Mouse (Mus musculus) kidney, postnatal 25 days (tissue): Measurements from ENCODE around the gene Mlana.

ENCODE experiments used
- DNase-seq, 2 experiments: peaks; one replicate each; pipeline ENCODE4 v3.0.0; 2021; ENCODE audit warnings: mixed read lengths in 2 of 2

The Mlana gene

DNA sequence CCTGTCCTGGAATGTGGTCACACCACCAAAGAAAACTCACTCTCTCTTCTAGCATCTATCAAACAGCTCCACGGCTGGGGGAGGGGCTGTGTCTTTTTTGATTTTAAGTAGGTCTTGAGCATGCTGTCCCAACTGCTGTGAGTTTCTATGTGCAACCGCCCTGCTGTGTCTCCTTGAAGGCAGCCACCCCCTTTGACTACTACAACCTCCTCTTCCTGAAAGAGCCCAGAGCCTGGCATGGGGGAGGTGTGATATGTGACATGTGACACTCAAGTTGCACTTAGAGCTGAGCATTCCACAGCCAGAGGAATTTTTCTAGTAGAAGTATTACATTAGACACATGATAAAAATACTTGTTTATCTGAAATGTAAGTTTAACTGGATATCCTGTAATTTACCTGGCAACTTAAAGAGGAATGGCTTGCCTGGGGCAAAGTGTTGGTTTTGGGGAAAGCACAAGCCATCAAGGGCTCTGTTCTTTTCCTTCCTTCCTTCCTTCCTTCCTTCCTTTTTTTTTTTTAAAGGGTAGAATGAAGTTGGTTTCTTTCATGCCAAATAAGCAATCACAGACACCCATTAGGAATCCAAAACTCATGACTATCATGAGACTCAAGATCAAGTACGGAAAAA, at the start of gene Mlana:
TSS of gene Mlana (plus strand) at position 580 of the 630 bp plus-strand sequence.
- DNase-seq: no peak

DNA sequence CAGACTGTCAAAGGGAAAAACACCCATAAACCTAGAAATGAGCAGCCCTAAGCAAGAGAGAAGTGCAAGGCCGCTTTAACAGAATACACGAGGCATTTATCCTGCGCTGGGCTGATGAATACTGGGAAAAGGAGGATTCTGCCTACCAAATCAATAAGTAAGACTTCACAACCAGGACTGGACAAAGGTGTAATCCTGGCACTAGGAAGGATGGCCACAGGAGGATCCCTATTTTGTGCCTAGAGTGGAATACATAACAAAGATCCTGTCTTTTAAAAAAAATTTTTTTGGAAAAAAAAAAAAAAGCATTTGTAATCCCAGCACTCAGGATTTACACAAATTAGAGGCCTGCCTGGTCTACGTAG, 49.1 kb upstream of the Mlana start:
- DNase-seq: no peak

DNA sequence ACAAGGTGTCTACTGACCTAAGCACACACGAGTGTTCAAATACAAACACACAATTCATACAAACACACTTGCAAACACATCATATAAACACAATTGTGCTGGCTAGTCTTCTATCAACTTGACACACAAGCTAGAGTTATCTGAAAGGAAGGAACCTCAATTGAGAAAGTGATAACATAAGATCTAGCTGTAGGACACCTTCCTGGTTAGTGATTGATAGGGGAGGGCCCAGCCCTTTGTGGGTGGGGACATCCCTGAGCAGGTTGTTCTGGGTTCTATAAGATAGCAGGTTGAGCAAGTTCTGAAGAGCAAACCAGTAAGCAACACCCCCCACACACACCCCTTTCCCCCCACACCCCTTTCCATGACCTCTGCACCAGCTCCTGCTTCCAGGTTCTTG, 47.9 kb upstream of the Mlana start:
- no peak for DNase-seq

DNA sequence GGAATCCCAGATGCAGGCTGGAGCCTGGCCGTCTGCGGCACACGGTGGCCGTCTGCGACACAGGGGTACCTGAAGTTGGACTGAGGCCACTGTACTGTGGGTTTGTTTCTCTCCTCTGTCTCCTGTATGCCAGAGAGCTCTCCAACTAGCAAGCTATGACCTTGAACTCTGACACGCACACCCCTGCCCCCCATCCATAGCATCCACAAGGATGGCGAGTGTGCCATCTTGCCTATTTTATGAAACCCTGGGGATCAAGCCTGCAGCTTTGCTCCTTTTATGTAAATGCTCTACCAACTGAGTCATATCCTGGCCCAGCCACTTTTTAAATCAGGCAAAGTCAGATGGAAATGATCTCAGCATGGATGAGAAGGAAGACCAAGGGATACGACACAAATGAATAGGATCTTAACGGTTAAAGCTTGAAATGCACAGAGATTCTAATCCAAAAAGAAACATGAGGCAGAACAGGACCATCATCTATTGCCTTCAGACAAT, 43.8 kb upstream of the Mlana start:
- no peak for DNase-seq

DNA sequence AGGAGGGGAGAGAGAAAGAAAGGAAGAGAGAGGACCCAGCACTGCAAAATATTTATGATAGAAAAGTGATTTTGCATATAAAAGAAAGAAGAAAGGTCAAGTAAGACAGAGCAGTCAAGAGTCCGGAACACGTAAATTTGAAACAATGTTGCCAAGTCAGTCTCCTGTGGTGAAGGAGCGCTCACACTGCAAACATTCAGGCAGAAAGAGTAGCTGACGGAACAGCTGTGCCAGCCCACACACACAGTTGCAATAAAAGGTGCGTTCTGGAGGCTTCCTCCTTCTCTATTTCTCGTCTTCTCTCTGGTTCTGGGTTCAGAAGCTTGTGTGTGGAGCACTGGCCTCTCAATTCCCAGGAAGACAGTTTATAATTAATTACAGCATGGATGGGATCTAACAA, 42.5 kb upstream of the Mlana start:
- DNase-seq: no peak

DNA sequence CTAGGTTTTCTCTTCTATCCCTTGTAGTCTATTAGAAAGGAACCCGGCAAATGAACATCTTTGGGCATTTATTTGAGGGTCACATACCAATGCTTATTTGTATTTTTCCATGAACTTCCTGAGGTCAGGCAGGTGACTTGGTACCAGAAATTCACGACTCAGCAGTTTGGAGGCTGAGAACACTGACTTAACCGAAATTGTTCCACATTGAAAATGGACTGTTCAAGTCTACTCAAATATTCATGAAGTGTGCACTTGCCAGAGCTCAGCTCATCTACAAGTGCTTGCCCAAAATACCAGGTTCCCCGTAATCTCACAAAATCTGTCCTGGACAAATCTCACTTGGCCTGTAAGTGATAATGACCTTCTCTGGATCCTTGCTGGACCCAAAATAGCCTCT, 41.6 kb upstream of the Mlana start:
- DNase-seq: no peak

DNA sequence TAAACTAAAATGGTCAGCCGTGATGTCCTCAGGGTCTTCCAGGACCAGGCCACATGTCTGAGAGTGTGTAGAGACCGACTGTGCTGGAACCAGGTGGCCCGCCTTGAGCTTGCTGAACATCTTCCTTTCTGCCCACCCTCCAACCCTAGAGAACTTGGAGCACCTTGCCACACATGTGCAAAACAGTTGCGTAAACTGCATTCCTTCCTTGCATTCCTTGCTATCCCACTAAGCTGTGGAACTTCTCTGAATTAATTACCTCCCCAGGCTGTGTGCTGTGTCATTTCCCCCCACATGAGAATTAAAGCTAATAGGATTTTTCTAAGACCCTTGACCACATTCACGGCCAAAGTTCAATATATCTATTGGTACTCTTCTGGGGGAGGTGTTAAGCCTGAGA, 41.0 kb upstream of the Mlana start:
- no peak for DNase-seq

DNA sequence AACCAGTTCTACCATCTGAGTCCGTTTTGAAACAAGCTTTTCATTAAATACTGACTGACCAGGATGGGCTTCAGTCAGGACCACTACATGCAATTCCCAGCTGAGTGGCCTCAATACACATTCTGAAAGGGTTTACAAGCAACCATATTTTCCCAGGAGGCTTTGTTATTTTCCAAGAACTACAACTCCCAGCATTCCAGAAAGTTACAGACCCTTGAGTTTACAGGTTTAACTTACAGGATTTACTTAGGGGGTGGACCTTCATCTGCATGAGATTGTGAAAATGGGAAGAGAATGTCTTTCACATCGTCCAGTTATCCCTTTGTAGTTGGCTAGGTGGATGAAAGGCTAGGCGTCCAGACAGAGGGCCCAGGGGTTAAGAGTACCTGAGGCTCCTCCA, 40.6 kb upstream of the Mlana start:
- no peak for DNase-seq

DNA sequence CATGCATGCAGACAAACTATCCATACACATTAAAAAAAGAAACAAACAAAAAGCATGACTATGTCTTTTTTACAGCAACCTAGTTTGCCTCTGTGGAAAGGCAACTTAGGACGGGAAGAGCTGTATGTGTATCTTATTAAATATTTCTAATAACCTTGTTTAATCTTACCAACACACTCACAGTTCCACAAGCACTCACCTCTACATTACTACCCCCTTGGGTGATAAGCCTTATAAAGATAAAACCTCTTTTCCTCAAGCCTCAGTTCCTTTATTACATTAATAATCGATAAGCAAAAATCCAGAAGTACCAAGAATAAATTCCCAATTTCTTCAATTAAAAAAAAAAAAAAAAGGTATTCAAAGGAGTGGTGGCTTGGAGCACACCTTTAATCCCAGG, 40.1 kb upstream of the Mlana start:
- DNase-seq: no peak

DNA sequence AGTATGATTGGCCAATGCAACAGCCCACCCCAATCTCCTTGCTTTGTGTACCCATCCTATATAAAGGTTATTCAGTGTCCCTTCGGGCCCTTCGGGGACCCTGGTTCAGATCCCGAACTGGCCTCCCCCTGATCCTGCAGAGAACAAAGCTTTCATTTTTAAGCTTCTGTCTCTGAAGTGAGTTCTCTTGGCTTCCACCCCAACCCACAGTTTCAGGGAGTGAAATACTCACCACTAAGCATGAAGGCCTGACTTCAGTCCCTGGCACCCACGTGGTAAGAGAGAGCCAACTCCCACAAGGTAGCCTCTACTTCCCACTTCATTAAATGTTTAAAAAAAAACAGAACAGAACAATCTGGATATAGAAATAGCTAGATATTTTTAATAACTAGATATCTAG, 38.8 kb upstream of the Mlana start:
- DNase-seq: no peak

DNA sequence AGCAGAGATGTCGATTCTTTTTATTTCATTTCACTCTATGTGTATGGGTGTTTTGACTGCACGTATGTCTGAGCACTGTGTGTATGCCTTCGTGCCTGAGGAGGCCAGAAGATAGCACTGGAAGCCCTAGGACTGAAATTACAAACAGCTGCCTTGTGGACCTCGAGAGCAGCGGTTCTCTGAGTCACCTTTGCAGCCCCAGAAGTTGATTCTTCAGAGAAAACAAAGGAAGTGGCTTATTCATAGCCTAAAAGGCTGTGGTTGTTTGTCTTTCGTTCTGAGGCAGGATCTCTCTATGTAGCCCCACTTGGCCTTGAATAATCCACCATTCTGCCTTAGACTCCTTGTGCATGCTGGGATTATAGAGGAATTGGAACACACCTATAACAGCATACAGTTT, 37.9 kb upstream of the Mlana start:
- no peak for DNase-seq

DNA sequence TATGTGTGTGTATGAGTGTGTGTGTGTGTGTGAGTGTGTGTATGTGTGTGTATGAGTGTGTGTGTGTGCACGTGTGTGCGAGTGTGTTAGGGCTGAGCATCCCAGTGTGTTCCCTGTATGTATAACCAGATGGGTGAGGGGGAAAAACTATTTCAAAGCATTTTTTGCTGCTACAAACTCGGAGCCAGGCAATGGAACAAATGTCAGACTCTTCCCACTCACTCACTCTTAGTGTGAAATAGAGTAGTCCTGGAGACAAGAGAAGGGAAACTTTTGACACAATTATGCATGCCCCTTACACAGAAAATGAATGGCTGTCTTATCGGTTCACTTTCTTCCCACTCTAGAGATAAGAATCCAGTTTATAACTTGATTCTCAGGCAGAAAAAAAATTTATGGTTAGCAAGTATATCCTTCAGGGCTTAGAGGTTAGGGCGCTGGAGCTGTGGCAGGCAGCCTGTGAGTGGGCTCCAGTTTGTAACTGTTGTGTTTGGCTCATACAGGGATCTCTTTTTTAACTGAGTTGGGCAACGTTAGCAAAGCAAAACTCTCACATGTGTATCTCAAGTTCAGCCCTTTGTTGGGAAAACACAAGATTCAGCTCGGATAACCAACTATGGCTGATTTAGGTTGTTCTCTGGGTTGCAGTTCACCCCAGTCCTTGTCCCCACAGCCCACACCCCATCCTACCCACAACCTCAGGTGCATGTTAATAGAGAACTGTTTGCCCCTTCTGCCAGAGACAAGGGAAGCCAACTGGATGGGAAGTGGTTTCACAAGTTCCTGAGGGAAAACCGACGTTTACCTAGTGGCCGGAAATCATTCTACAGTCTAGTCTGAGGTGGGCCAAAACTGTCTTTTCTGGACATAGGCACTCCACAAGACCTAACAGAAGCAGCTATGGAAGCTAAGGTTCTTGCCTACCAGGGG, 36.5 kb upstream of the Mlana start:
- DNase-seq: no peak

DNA sequence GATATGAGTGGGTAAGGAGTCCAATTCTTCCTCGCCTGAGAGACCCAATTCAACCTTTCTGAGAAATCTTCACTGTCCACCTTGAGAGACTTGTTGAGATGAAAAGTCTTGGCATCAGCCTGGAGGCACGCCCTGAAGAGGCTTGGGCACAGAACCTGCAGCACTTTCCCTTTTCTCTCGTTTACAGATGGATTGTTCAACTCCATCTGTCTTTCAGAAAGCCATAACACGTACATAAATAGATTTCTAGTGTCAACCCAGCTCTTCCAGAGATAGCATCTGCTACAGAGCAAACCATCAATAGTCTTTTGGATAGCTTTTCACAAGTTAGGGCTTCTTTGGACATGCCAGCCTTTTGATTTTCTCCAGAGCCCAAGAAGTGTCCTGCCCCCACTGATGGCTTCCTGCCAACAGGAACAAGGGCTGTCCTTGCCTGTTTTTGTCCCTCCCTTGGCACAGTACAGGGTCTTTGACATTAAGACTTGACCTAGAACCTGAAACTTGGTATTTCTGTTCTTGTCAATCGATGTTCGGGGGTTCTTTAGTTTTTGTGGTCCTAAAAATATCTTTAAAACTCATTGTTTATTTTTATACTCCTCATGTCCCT, 35.5 kb upstream of the Mlana start:
- DNase-seq: no peak

DNA sequence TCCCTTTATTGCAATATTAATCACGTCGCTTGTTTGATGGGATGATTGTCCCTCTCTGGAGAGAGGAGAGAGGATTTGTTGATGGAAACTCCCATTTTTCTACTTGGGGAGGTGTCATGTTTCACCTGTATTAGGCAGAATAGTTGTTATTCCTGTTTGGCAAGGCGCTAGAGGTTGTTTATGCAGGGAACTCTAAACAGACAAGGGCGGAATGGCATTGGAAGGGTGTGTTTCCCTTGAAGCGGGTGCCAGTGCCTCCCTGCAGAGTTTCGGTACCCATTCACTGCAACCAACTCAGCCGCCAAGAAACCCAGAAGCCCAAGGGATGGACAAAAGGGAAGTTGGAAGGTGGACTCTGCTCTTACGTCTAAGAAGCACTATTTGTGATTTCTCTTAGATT, 33.8 kb upstream of the Mlana start:
- peak; percentile 43 to 65 for DNase-seq

DNA sequence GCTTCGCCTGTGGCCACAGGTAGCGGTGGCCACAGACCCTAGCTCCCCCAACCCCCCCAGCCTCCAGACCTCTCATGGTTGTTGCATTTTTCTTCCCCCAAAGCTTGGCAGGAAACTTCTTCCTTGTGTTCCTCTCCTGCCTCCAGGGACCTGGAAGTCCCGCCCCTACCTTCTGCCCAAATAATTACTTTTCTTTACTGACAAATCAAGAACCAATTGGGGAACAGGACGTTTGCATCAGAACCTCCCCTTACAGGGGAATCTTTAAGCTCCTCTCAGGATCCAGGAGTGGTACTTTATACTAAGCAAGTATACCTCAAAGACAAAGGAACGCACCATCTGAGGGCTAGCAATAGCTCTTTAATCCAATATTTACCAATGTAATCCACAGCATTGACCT, 32.7 kb upstream of the Mlana start:
- no peak for DNase-seq

DNA sequence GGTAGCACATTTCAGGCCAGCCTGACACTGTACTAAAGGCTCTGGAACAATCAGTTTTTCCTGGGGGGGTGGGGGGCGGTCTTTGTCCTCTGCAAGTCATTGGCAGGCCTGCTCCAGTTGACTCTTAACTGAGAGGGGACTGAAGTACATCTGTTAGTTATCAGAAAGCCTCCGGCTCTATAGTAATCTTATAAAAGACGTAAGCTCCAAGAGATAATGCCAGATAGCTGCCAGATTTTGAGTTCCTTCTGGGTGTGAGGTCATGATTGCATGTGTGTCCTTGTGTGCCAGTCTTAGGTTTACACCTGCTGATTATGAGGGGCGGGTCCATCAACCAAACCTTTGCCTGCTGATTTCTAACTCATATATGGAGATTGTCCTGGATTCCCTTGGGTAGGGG, 31.5 kb upstream of the Mlana start:
- no peak for DNase-seq

DNA sequence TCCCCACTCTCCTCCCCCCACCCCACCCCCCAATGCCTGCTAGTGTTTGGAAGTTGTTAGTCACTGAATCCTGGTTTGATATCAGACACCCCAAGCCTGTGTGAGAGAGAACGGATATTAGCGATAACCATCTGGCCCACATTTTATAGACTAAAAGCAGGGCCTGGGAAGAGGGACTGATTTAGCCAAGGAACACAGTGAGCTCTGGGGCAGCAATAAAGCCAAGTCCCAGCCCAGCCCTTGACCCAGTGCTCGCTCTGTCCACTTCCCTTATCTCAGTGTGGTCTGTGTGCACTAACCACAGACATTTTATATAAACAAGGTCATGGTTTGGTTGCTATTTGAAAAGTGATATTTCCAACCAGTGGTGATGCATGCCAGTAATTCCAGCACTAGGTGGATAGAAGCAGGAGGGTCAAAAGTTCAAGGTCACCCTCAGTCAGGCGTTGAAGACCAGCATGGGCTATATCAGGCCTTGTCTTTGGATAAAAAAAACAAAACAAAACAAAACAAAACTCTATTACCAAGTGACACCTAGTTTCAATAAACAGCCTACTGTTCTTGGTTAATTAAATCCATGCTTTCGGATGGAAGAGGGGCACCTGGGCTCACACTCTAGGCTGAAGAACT, 30.5 kb upstream of the Mlana start:
- peak; percentile 23 to 74 for DNase-seq

DNA sequence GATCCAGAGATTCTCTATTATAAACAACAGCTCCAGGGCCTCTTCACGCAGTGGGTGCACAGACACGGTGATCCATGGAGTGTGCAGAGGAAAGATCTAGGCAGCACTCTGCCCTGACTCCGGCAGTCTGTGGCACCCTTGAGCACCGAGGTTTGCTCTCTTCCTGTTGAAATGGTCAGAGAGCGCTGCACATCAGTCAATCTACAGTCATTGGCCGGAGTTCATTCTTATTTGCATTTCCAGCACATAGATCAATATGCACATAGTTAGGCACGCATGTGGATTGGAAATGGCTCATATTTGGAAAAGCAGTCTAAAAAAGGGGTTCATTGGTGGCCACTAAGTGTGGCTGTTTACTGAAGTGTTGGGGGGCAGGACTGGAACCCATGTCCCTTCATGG, 29.5 kb upstream of the Mlana start:
- DNase-seq: no peak

DNA sequence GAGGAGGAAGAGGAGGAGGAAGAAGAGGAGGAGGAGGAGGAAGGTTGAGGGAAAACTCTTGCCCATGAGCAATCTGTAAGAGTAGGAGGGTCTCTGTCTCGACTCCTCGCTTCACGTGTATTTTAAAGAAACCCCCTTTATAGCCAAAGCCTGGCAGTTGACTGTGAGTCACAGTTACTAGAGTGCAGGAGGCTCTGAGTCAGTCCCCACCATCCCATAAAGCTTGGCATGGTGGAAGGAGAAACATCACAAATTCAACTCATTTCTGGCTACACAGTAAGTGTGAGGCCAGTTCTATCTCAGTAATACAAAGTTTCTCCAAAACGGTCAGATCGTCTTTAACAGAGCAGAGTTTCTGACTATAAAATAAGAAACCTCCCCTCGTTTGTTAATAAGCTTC, 27.4 kb upstream of the Mlana start:
- DNase-seq: no peak

DNA sequence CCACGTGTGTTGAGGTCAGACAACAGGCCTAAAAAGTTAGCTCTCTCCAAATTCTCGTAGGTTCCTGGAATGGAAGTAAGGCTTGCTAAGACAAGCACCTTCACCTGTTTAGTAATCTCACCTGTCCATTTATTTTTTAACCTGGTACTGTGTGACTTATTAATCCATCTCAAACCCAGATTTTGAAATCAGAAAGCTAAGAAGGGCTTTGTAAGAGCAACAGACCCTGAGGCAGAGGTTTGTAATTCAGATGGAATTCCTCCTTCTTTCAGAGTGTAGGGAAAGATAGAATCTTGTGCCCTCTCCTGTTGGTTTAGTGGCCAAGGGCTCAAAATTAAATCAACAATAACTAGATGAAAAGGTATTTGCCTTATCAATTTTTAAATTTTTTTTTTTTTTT, 26.5 kb upstream of the Mlana start:
- DNase-seq: no peak

DNA sequence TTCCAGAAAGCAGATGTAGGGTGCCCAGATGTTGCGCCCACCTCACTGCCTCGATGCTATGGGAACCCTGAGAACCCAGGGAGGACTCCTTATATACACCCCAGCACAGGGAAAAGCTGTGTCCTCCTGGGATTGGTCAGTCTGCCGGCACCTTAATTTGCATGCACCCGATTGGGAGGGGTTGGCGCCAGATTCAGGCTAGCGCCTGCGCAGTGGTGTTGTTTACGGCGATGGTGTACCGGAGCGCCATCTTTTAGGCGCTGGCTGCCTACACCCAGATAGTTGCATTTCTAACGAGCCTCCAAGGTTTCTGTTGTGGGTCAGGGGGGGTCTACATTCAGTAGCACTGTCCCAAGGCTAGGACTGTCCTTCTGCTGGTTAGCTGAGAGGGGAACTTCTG, 25.0 kb upstream of the Mlana start:
- no peak for DNase-seq

DNA sequence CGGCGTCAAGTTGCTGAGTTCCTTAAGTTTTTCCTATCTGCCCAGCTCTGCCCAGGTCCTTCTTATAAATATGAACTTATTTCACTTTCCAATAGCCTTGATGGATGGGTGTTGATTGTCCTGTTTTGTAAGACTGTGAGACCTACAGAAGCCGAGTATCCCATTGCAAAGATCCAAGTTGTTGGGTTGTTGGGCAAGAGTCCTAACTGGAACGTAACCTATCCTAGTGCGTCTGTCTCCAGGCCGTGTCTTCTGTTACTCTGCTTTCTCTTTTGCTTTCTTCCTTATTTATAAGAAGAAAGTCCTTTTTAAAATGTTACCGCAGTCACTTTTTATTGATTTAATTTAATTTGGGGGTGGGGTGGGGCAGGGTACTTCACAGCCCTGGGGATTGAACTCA, 22.7 kb upstream of the Mlana start:
- DNase-seq: no peak

DNA sequence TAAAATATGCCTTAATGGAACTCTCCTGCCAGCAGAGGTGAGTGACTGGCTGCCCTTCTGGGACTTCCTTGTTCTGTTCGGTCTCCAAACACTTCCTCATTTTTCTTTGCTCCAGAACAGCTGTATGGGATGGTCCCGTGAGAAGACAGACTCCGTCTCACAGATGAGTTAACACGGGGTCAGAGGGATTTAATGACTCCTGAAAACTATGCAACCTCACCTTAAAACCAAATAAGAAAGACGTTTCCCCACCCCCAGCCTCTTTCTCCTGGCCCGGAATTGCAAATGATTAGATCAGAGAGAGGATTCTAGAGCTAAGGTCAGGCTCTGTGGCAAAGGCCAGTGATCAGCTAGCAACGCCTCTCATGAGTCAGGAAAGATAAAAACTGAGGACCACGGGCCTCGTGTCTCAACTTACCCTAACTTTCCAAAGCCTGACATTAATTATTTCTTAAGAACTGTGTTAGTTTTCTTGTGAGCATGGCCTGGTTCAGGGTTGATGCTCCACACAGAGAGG, 22.0 kb upstream of the Mlana start:
- DNase-seq: no peak
